Mouse (Mus musculus) embryo, embryonic 10.5 days (tissue): Measurements from ENCODE around the gene Glb1.

Experiments used
- DNase-seq: peaks from one replicate; pipeline ENCODE4 v3.0.0-alpha.2; 2015; ENCODE audit warnings: low spot score

The Glb1 gene

DNA sequence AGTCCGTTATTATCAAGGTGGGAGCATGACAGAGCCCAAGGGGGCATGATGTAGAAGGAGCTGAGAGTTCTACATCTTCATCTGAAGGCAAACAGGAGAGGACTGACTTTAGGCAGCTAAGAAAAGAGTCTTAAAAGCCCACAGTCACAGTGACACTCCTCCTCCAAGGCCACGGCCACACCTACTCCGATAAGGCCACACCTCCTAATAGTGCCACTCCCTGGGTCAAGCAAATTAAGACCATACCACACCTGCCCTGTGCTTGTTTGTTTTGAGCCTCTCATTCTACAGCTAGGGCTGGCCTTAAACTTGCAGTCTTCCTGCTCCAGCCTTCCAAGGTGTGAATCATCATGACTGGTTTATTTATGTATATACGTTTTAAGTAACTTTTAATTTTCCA, 5.6 kb upstream of the Glb1 start:
- DNase-seq, result no peak

DNA sequence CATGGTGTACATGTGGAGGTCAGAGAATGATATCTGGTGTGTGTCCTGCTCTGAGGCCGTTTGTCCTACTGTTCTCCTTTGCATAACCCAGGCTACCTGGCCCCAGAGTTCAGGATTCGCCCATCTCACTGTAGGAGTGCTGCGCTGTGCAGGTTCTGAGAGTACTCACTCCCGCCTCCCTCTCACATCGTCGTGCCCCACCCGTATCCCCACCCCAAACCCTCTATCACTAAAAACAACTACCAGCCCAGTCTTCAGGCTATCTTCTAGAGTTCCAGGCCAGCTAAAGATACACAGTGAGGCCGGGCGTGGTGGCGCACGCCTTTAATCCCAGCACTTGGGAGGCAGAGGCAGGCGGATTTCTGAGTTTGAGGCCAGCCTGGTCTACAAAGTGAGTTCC, 1.2 kb upstream of the Glb1 start:
- no peak for DNase-seq

GRCm38 (mm10) chr9:114400588-114400948, 308 bp upstream of the Glb1 start:
- DNase-seq, result no peak

GRCm38 (mm10) chr9:114401685-114402080, 807 bp downstream of the Glb1 start:
- DNase-seq, result peak; percentile 74

DNA sequence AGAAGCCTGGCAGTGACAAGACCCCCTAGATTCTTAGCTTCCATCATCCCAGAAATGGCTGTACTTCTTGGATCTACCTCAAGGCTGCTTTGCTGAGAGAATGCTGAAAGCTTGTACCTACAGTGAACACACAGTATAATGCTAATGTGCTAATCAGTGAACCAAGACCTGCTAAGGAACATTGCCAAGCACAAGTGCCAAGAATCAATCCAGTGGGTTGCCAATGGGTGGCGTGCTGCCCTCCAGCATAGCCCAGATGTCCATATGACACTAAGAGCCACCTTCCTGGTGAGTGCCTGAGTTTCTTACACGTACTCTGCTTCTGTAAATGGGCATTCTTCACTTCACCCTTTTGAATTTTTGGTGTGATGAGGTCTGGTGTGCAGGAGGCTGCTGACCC, 6.8 kb downstream of the Glb1 start:
- no peak for DNase-seq

DNA sequence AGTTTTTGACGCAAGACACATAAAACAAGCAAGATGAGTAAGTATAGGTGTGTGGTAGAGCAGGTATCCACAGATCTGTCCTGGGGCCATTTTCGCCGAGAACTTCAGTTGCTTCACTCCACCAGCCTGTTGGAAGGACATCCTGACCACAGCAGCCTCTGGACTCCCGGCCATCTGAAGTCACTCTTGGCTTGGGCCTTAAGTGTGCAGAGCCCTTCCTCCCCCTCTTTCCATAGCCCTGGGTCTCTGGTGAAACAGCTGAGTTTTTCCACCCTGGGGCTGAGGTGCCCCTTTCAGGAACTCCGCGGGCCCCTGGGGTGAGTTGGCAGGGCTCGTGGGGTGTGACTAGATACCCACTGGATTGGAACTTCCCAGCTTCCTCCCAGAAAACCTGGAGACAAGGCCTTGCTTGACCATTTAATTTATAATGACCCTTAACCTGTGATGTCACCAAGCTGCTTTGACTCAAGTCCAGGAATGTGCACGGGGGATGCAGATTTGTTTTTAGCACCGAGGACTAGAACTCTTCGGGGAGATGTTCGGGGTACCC, 9.5 kb downstream of the Glb1 start:
- no peak for DNase-seq

- no peak for DNase-seq
These were observed 10.4 kb downstream of the Glb1 start for GRCm38 (mm10) chr9:114411295-114411694.

- no peak for DNase-seq
These were observed 11.5 kb downstream of the Glb1 start for GRCm38 (mm10) chr9:114412406-114412805.

GRCm38 (mm10) chr9:114413866-114414265, 13.0 kb downstream of the Glb1 start:
- DNase-seq, result no peak

DNA sequence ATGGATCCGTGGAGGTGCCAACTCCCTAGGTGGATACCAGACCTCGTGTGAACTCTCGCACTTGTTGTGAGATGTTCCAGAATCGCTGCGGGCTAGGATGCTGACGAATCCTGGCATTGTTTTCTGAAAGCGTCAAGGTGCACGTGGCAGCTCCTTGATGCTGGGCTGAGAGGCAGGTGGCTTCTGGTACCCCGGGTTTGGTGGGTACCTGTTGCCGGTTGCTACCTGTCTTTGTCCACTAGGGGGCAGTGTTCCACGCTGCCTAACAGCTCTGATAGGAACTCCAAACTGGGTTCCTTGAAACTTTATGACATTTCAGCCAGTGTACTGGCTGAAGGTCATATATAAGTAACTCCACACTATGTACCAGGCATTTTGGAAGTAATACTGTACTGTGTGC, 14.8 kb downstream of the Glb1 start:
- DNase-seq, result peak; percentile 87

- DNase-seq, result no peak
These were observed 16.0 kb downstream of the Glb1 start for GRCm38 (mm10) chr9:114416646-114417517.

GRCm38 (mm10) chr9:114418187-114418586, 17.3 kb downstream of the Glb1 start:
- DNase-seq, result peak; percentile 86

- no peak for DNase-seq
These were observed 19.6 kb downstream of the Glb1 start for GRCm38 (mm10) chr9:114420443-114420842.

GRCm38 (mm10) chr9:114421045-114421444, 20.2 kb downstream of the Glb1 start:
- no peak for DNase-seq

- no peak for DNase-seq
These were observed 20.9 kb downstream of the Glb1 start for GRCm38 (mm10) chr9:114421797-114422196.

- DNase-seq, result no peak
These were observed 24.7 kb downstream of the Glb1 start for GRCm38 (mm10) chr9:114425576-114425975.

DNA sequence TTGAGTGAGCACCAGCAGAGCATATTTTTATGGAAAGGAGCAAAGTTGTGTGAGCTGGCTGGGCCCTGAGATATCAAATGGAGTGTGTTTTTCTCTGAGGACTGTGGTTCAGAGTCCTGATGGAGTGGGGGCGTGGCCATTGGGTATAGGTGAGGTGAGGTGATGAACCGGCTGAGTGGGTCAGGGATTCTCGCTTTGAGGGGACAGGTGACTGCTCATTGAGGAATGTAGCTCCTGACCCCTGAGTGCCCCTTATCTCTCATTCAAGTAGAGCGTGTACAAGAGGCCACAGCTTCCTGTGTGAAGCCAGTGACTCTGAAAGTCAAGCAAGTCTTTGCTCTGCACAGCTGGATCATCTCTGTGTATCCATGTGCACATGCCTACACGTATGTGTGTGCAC, 25.3 kb downstream of the Glb1 start:
- DNase-seq, result no peak

DNA sequence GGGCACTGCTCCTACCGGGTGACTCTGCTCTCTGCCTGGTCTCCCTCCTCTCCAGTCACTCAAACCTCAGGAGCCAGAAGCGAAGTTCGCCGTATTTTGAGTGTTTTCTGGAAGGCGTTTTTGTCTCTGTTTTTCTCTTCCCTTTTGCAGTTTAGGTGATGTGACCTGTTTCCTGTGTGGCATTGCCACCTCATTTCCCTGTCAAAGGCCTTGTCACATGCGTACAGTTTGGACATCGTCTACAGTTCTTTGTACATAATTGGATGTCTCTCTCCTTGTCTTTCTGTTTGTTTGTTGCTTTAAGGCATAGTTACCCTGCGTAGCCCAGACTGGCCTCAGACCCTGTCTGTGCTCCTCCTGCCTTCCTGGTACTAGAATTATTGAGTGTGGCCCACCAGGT, 26.5 kb downstream of the Glb1 start:
- no peak for DNase-seq

GRCm38 (mm10) chr9:114428103-114428834, 27.4 kb downstream of the Glb1 start:
- no peak for DNase-seq

DNA sequence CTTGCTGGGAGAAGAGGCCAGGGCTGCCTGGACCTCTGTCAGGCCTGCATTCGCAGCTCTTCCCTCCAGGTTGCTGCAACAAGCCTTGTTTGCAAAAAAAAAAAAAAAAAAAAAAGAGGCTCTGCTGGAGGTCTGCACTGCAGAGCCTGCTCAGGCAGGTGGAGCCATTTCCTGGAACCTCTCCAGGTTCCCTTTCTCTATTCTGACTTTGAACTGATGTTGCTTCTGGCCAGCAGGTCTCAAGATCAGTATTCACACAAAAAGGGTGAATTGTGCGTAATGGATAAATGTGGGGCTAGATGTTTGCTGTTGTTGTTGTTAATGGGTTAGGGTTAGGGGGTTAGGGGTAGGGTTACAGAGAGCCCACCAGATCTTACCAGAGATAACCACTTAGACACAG, 34.8 kb downstream of the Glb1 start:
- DNase-seq, result no peak

DNA sequence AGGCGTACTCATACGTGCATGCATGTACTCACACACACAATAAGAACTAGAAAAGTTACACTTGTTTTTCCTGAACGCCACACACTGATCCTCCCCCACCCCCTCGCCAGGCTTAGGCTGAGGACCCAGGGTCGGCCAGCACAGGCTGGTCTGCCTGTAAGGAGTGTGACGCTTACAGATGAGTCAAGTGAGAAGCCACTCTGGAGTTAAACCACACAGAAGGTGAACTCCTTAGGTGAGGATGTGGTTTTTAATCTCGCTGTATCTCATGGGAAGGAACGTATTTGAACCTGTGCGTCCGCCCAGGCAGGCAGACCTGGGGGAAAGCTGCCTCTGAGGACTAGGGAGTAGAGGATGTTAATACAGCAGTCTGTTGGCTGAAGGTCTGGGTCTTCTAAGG, 39.7 kb downstream of the Glb1 start:
- no peak for DNase-seq

DNA sequence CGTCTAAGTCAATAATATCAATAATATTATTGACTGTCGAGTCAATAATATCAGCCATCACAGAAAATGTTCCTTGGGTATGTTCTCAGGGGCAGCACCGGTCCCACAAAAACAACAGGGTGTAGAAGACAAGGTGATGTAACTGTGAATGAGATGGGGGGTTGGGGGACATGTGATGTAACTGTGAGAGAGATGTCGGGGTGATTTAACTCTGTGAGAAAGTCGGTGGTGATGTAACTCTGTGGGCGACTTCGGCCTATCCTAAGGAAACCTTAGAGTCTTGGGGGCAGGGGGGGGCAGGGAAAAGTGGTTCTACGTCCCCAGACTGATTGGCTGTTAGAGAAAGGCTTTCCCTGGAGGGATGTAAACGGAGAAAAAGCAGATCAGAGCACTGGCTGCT, 41.3 kb downstream of the Glb1 start:
- DNase-seq, result no peak

DNA sequence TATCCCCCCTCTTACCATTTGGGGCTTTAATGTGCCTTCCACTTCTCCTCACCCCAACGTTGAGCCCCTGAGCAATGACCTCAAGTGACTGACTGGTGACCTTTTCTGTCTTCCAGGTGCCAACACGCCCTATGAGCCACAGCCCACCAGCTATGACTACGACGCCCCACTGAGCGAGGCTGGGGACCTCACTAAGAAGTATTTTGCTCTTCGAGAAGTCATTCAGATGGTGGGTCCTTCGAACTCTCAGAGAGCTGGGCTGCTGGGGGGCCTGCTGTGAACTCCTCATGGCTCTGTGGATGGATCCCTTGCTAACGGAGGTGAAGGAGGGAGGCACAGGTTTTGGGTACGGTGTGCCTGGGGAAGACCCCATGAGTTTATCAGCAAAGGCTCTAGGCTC, 42.0 kb downstream of the Glb1 start:
- DNase-seq, result no peak
